Mouse (Mus musculus) cerebellum, adult 9-10 months (tissue): ENCODE results near the gene Apoa4.

Experiments used
- DNase-seq: peaks from one replicate; pipeline ENCODE4 v3.0.0; 2022

Apoa4 gene

GRCm38 (mm10) chr9:46240526-46241153 is at the start of gene Apoa4:
Apoa4 (plus strand) TSS chr9:46240696.
- DNase-seq, result no peak

- DNase-seq, result no peak
Measured at GRCm38 (mm10) chr9:46191234-46191633, 49.3 kb upstream of the Apoa4 start.

- DNase-seq, result peak; percentile 70
Measured at GRCm38 (mm10) chr9:46191644-46192043, 48.9 kb upstream of the Apoa4 start.

GRCm38 (mm10) chr9:46192642-46193041 is 47.9 kb upstream of the Apoa4 start:
- no peak for DNase-seq

- DNase-seq, result no peak
Measured at GRCm38 (mm10) chr9:46194809-46195208, 45.7 kb upstream of the Apoa4 start.

- DNase-seq, result no peak
Measured at GRCm38 (mm10) chr9:46196699-46197169, 43.8 kb upstream of the Apoa4 start.

GRCm38 (mm10) chr9:46198461-46198860 is 42.0 kb upstream of the Apoa4 start:
- DNase-seq, result no peak

GRCm38 (mm10) chr9:46198936-46199335 is 41.6 kb upstream of the Apoa4 start:
- DNase-seq, result no peak

- DNase-seq, result no peak
Measured at GRCm38 (mm10) chr9:46199609-46200008, 40.9 kb upstream of the Apoa4 start.

- no peak for DNase-seq
Measured at GRCm38 (mm10) chr9:46206834-46207500, 33.5 kb upstream of the Apoa4 start.

GRCm38 (mm10) chr9:46207501-46207869 is 33.0 kb upstream of the Apoa4 start:
- DNase-seq, result no peak

GRCm38 (mm10) chr9:46208401-46208974 is 32.0 kb upstream of the Apoa4 start:
- DNase-seq, result peak; percentile 66

- no peak for DNase-seq
Measured at GRCm38 (mm10) chr9:46210473-46210872, 30.0 kb upstream of the Apoa4 start.

- DNase-seq, result no peak
Measured at GRCm38 (mm10) chr9:46214276-46214675, 26.2 kb upstream of the Apoa4 start.

- DNase-seq, result no peak
Measured at GRCm38 (mm10) chr9:46214946-46215337, 25.6 kb upstream of the Apoa4 start.

GRCm38 (mm10) chr9:46215338-46216322 is 24.9 kb upstream of the Apoa4 start:
- DNase-seq, result peak; percentile 73

GRCm38 (mm10) chr9:46216744-46217470 is 23.6 kb upstream of the Apoa4 start:
- no peak for DNase-seq

- DNase-seq, result no peak
Measured at GRCm38 (mm10) chr9:46218176-46218575, 22.3 kb upstream of the Apoa4 start.

GRCm38 (mm10) chr9:46223090-46223489 is 17.4 kb upstream of the Apoa4 start:
- no peak for DNase-seq

GRCm38 (mm10) chr9:46224101-46224500 is 16.4 kb upstream of the Apoa4 start:
- DNase-seq, result no peak

- DNase-seq, result no peak
Measured at GRCm38 (mm10) chr9:46224945-46225660, 15.4 kb upstream of the Apoa4 start.
